Comparison of ENCODE assay signal across 8 mouse cellular contexts in genomic region chr17:80952305-80952704, GRCm38 (mm10). TPM values are rescaled to one million over a fixed set of nuclear protein-coding genes. Genes with fewer than 3 reads are reported as not detected.
DNase-seq lines count a peak whose midpoint lies in the region; ATAC-seq and TF ChIP-seq lines count a peak whose summit lies in the region.
"Had no signal": no experiment of that assay in that cellular context is flagged by ENCODE, and none has a peak within 500 bp of the region (broad histone marks: within the 10 kb centered on the region; RNA-seq: fewer than 3 reads in every experiment).

No protein-coding gene starts in this region.

- no peak for TF ChIP-seq CTCF in layer of hippocampus, adult 2 months (conservative IDR thresholded peaks at IDR 0.05)

- peak overlapping the region; percentile 76 for H3K27ac ChIP-seq in layer of hippocampus, adult 2 months

- no peak overlapping the region for H3K4me3 ChIP-seq in layer of hippocampus, adult 2 months

- ATAC-seq in granulocyte monocyte progenitor cell, adult 5-6 weeks (replicated peaks; ENCODE audit: poor library complexity, severe bottlenecking): no peak

- DNase-seq in MN1 (ENCODE audit: low spot score): peak; percentile 32
- DNase-seq in brain, adult 2 months (ENCODE audit: low read depth, low spot score): peak; percentile 84
- peak; percentile 70 to 74 for DNase-seq in cerebellum, postnatal 36 days
- DNase-seq in layer of hippocampus, adult 2 months (ENCODE audit: low spot score in 2 of 2): peak; percentile 50 to 73
- DNase-seq in urinary bladder, postnatal 36 days (ENCODE audit: low spot score in 2 of 2): no peak
- no peak for DNase-seq in gastrocnemius, adult 18-20 months (ENCODE audit: low spot score)
- DNase-seq: thymus, postnatal 4 days had no signal

RNA-seq across cellular contexts. Expression of gene Tmem178, which starts 7.9 kb away (rescaled TPM):
- 100 to 1,000 TPM; 101 to 111 TPM for total RNA-seq in layer of hippocampus, adult 2 months (2021)
- total RNA-seq in granulocyte monocyte progenitor cell, adult 5-6 weeks (2014; fragmentation: Nextera tagmentation): 0.47 TPM in 1 of 2 replicates, not detected in the other
- 2.0 and 2.6 TPM in 2 replicates for total RNA-seq in granulocyte monocyte progenitor cell, adult 5-6 weeks (2017)
- under 1 TPM; 0.30 to 0.47 TPM for total RNA-seq in gastrocnemius, adult 18-20 months (2021)

Comparison
In these comparisons a context has a peak if more than half of its experiments do, and no peak if none do; other contexts are left out.
1. DNase-seq: peak in MN1 (single experiment), brain, adult 2 months (single experiment), cerebellum, postnatal 36 days (2 of 2) and layer of hippocampus, adult 2 months (2 of 2); none in urinary bladder, postnatal 36 days (0 of 2) and gastrocnemius, adult 18-20 months (single experiment).
2. RNA of gene Tmem178, which starts 7.9 kb away (total RNA-seq): 101 to 111 TPM in layer of hippocampus, adult 2 months; 0.47 to 2.6 TPM in granulocyte monocyte progenitor cell, adult 5-6 weeks and 0.30 to 0.47 TPM in gastrocnemius, adult 18-20 months; every median in the first group is over 10 times any median in the second.